Mouse (Mus musculus) heart, embryonic 16.5 days (tissue): ENCODE measurements around the gene Vwce. TPM values are rescaled to one million over a fixed set of nuclear protein-coding genes. Genes with fewer than 3 reads are reported as not detected.

ENCODE experiments used
- ATAC-seq: fragments of 200-750 bp; cut with Nextera tagmentation; replicated peaks from 2 replicates; pipeline ENCODE4 v1.8.0; 2017; ENCODE audit warnings: moderate number of reproducible peaks; ENCODE audit not compliant: insufficient read depth, low FRiP score; ENCODE audit errors: extremely low read depth
- H3K27ac ChIP-seq: fragments of 300-500 bp; sonication (generic); 2 replicates; pipeline ENCODE4 v1.5.1; 2014; ENCODE audit warnings: mild to moderate bottlenecking, low read length, control low read depth, moderate library complexity
- H3K27me3 ChIP-seq: fragments of 300-500 bp; sonication (generic); 2 replicates; pipeline ENCODE4 v1.6.1; 2014; ENCODE audit warnings: low read length, mixed read lengths; ENCODE audit not compliant: control insufficient read depth, insufficient read depth
- H3K36me3 ChIP-seq: fragments of 300-500 bp; sonication (generic); 2 replicates; pipeline ENCODE4 v1.6.1; 2014; ENCODE audit not compliant: control insufficient read depth, insufficient read depth
- H3K4me1 ChIP-seq: fragments of 300-500 bp; sonication (generic); 2 replicates; pipeline ENCODE4 v1.6.1; 2014; ENCODE audit warnings: low read length, mixed read lengths; ENCODE audit not compliant: control insufficient read depth, insufficient read depth
- H3K4me2 ChIP-seq: fragments of 300-500 bp; sonication (generic); 2 replicates; pipeline ENCODE4 v1.6.1; 2014; ENCODE audit warnings: low read depth, mild to moderate bottlenecking, control low read depth, low read length
- H3K4me3 ChIP-seq: fragments of 300-500 bp; sonication (generic); 2 replicates; pipeline ENCODE4 v1.5.1; 2014; ENCODE audit warnings: mild to moderate bottlenecking, control low read depth, low read length
- H3K9ac ChIP-seq: fragments of 300-500 bp; sonication (generic); 2 replicates; pipeline ENCODE4 v1.6.1; 2014; ENCODE audit warnings: low read length, control low read depth
- H3K9me3 ChIP-seq: fragments of 300-500 bp; sonication (generic); replicated peaks from 2 replicates; pipeline ENCODE4 v1.6.1; 2016; ENCODE audit warnings: low read length; ENCODE audit not compliant: control insufficient read depth
- WGBS: fragments of 180-500 bp; shearing (Covaris S2); extraction: QIAGEN DNeasy Blood & Tissue Kit; methylation state at CpG from one replicate; pipeline ENCODE4 v1.1.7; 2014; 5-methylcytosine and 5-hydroxymethylcytosine counted together
- polyA plus RNA-seq: library from polyadenylated mRNA; unstranded; fragments of >200 nt; fragmentation: Nextera tagmentation; extraction: Ambion mirVana; gene quantifications from 2 replicates; pipeline ENCODE4 v1.2.1, GENCODE M21; 2015

Vwce gene
- polyA plus RNA-seq, 1 experiment from 2014 or later, result 2.1 TPM

DNA sequence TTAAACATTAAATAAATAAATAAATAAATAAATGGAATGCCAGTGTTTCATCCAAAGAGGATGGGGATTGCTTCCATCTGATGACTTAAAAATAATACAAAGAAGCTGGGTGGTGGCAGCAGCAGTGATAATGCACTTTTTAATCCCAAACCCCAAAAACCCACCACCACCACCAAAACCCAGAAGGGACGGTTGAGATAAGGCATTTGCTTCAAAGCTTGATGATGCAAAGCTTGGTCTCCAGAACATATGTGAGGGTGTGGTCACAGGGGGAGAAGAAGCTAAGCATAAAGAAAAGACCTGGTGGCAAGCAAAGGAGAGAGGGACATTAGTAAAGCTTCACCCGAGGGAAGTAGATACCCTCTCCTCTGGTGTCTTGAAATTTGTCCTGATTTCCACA lies 27.9 kb downstream of the Vwce start:
- no peaks in the 10 kb centered on the region for H3K36me3 ChIP-seq
- 73% methylated on average over 2 of the region's 2 CpGs for WGBS
- no peaks in the 10 kb centered on the region for H3K4me1 ChIP-seq
- no peaks in the 10 kb centered on the region for H3K27me3 ChIP-seq
- H3K27ac ChIP-seq, result no peak overlapping the region
- no peak overlapping the region for H3K9ac ChIP-seq
- H3K9me3 ChIP-seq, result no peaks in the 10 kb centered on the region
- H3K4me2 ChIP-seq, result no peak overlapping the region
- no peak overlapping the region for H3K4me3 ChIP-seq
- ATAC-seq, result no peak

GRCm38 (mm10) chr19:10662665-10663064 lies 28.7 kb downstream of the Vwce start:
- no peak overlapping the region for H3K27ac ChIP-seq
- H3K4me1 ChIP-seq, result no peaks in the 10 kb centered on the region
- H3K4me2 ChIP-seq, result no peak overlapping the region
- no peak overlapping the region for H3K4me3 ChIP-seq
- no peaks in the 10 kb centered on the region for H3K36me3 ChIP-seq
- WGBS, result 57% methylated on average over 3 of the region's 3 CpGs
- H3K27me3 ChIP-seq, result no peaks in the 10 kb centered on the region
- no peak for ATAC-seq
- H3K9me3 ChIP-seq, result no peaks in the 10 kb centered on the region
- no peak overlapping the region for H3K9ac ChIP-seq

GRCm38 (mm10) chr19:10665093-10665492 lies 31.1 kb downstream of the Vwce start:
- Histone ChIP-seq H3K4me1 (no peaks in the 10 kb centered on the region), H3K27ac (no peak overlapping the region), H3K36me3 (no peaks in the 10 kb centered on the region), H3K4me3 (no peak overlapping the region), H3K4me2 (no peak overlapping the region), H3K9ac (no peak overlapping the region), H3K9me3 (no peaks in the 10 kb centered on the region), H3K27me3 (no peaks in the 10 kb centered on the region)
- no peak for ATAC-seq
- WGBS, result 50% methylated on average over 3 of the region's 3 CpGs

- Histone ChIP-seq H3K27ac (no peak overlapping the region), H3K9ac (no peak overlapping the region), H3K4me3 (no peak overlapping the region), H3K27me3 (no peaks in the 10 kb centered on the region), H3K9me3 (no peaks in the 10 kb centered on the region), H3K4me1 (no peaks in the 10 kb centered on the region), H3K4me2 (no peak overlapping the region), H3K36me3 (no peaks in the 10 kb centered on the region)
- ATAC-seq, result no peak
- 18% methylated on average over 2 of the region's 2 CpGs for WGBS
Measured at GRCm38 (mm10) chr19:10665499-10665898, 31.5 kb downstream of the Vwce start.

DNA sequence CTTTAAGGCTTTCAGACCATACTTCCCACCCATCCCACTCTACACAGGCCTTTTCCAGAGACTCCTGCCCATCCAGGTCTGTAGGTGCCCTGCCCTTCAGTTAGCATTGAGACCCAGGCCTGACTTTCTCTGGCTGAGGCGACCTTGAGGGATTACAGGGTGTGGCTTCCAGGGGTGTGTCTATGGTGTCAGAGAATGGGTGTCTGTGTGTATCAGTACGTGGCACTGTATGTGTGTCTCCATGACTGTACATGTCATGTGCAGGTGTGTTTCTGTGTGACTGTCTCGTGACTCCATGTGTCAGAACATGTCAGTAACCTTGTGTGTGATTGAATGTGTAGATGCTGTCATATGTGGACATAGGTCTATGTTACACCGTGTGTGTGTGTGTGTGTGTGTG lies 37.3 kb downstream of the Vwce start:
- Histone ChIP-seq H3K4me2 (no peak overlapping the region), H3K9ac (no peak overlapping the region), H3K27ac (no peak overlapping the region), H3K27me3 (no peaks in the 10 kb centered on the region), H3K4me3 (no peak overlapping the region), H3K9me3 (no peaks in the 10 kb centered on the region), H3K36me3 (no peaks in the 10 kb centered on the region), H3K4me1 (no peaks in the 10 kb centered on the region)
- no peak for ATAC-seq
- WGBS, result 79% methylated on average over 4 of the region's 4 CpGs

GRCm38 (mm10) chr19:10671854-10672417 lies 37.9 kb downstream of the Vwce start:
- Histone ChIP-seq H3K4me3 (no peak overlapping the region), H3K36me3 (no peaks in the 10 kb centered on the region), H3K4me2 (no peak overlapping the region), H3K9ac (no peak overlapping the region), H3K4me1 (no peaks in the 10 kb centered on the region), H3K27me3 (no peaks in the 10 kb centered on the region), H3K27ac (no peak overlapping the region), H3K9me3 (no peaks in the 10 kb centered on the region)
- ATAC-seq, result no peak
- WGBS, result 68% methylated on average over 9 of the region's 9 CpGs

- 33% methylated on average over 1 of the region's 1 CpGs for WGBS
- Histone ChIP-seq H3K4me2 (no peak overlapping the region), H3K27ac (no peak overlapping the region), H3K27me3 (no peaks in the 10 kb centered on the region), H3K4me3 (no peak overlapping the region), H3K4me1 (peaks cover 2% of the 10 kb centered on the region; the same call in 1 of the 2 replicates), H3K9ac (no peak overlapping the region), H3K9me3 (no peaks in the 10 kb centered on the region), H3K36me3 (no peaks in the 10 kb centered on the region)
- no peak for ATAC-seq
Measured at GRCm38 (mm10) chr19:10673275-10673674, 39.3 kb downstream of the Vwce start.

DNA sequence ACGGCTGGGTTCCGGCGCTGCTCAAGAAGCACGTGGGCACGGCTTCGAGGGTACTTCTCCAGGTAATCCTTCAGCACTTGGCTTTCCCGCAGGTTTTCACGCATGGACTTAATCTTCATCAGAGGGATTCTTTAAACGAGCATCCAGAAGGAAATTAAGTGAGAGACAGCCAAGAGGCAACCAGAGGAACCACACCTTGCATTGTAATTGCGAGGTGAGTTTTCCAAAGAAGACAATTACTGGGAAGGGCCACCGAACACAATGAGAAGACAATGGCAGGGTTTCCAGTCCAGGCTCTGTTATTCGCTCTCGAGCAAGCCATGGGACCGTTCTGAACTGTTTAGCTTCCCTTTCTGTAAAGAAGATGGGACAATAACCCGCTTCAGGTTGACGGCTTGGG lies 42.6 kb downstream of the Vwce start:
- no peaks in the 10 kb centered on the region for H3K27me3 ChIP-seq
- H3K4me3 ChIP-seq, result no peak overlapping the region
- H3K9me3 ChIP-seq, result no peaks in the 10 kb centered on the region
- WGBS, result 81% methylated on average over 16 of the region's 16 CpGs
- no peak for ATAC-seq
- no peak overlapping the region for H3K27ac ChIP-seq
- H3K4me1 ChIP-seq, result peaks cover 6% of the 10 kb centered on the region; the same call in 1 of the 2 replicates
- no peak overlapping the region for H3K4me2 ChIP-seq
- no peaks in the 10 kb centered on the region for H3K36me3 ChIP-seq
- no peak overlapping the region for H3K9ac ChIP-seq

GRCm38 (mm10) chr19:10677915-10678771 lies 44.1 kb downstream of the Vwce start, which contains the start of gene Pga5:
Gene Pga5 (minus strand): TSS chr19:10678071.
- no peak within 1 kb of the TSS for H3K4me2 ChIP-seq
- H3K36me3 ChIP-seq, result no peaks in the 10 kb centered on the region
- no peak within 1 kb of the TSS; the same call in 1 of the 2 replicates for H3K9ac ChIP-seq
- no peaks in the 10 kb centered on the region for H3K27me3 ChIP-seq
- H3K27ac ChIP-seq, result no peak within 1 kb of the TSS
- peaks cover 6% of the 10 kb centered on the region; the same call in 1 of the 2 replicates for H3K4me1 ChIP-seq
- H3K9me3 ChIP-seq, result no peaks in the 10 kb centered on the region
- 16% methylated on average over 6 of the region's 6 CpGs for WGBS
- H3K4me3 ChIP-seq, result no peak within 1 kb of the TSS
- ATAC-seq, result no peak
